8 mouse cellular contexts compared by ENCODE assay signal in genomic region chrX:77810608-77811206, GRCm38 (mm10). TPM values are rescaled to one million over a fixed set of nuclear protein-coding genes. Genes with fewer than 3 reads are reported as not detected.
DNase-seq lines count a peak whose midpoint lies in the region; ATAC-seq and TF ChIP-seq lines count a peak whose summit lies in the region.

No protein-coding gene starts in this region.

- no peaks in the 10 kb centered on the region for H3K36me3 ChIP-seq in hindbrain, embryonic 11.5 days (ENCODE audit: control insufficient read depth, insufficient read depth, low read length)
- H3K36me3 ChIP-seq in lung, embryonic 14.5 days (ENCODE audit: insufficient read depth): no peaks in the 10 kb centered on the region

- no peak overlapping the region for H3K9ac ChIP-seq in hindbrain, embryonic 11.5 days (ENCODE audit: low read depth, low read length)
- no peak overlapping the region; the same call in 1 of the 2 replicates for H3K9ac ChIP-seq in lung, embryonic 14.5 days

- H3K27ac ChIP-seq in cerebellum, adult 2 months (ENCODE audit: insufficient read depth, low read length): 0 out of 2 replicates have a peak overlapping the region, but pooled peaks have one; percentile 55
- no peak overlapping the region for H3K27ac ChIP-seq in hindbrain, embryonic 11.5 days (ENCODE audit: low read depth, low read length)
- H3K27ac ChIP-seq in lung, embryonic 14.5 days (ENCODE audit: low read depth): peak overlapping the region; percentile 65; the same call in 1 of the 2 replicates
- H3K27ac ChIP-seq in olfactory bulb, adult 2 months (ENCODE audit: insufficient read depth, low read depth, low read length): peak overlapping the region; percentile 88

- DNase-seq in MN1 (ENCODE audit: low spot score): peak; percentile 30
- DNase-seq in cerebellum, adult 2 months: peak; percentile 54 to 80
- DNase-seq in hindbrain, embryonic 11.5 days (ENCODE audit: low spot score): peak; percentile 69
- peak; percentile 69 for DNase-seq in layer of hippocampus, adult 9-11 months
- DNase-seq in lung, embryonic 14.5 days: peak; percentile 66
- DNase-seq in thymus, postnatal 36 days: peak; percentile 4 to 46

- no peak for TF ChIP-seq POLR2A in cerebellum, adult 2 months (IDR thresholded peaks at IDR 0.05; ENCODE audit: borderline replicate concordance, insufficient read depth, low read length)
- TF ChIP-seq POLR2A in olfactory bulb, adult 2 months (IDR thresholded peaks at IDR 0.05; ENCODE audit: insufficient read depth, low read depth, low read length): no peak

- H3K4me2 ChIP-seq in hindbrain, embryonic 11.5 days (replicated peaks; ENCODE audit: low read depth, low read length): peak overlapping the region; percentile 27
- H3K4me2 ChIP-seq in lung, embryonic 14.5 days: peak overlapping the region; percentile 52

- H3K4me1 ChIP-seq in cerebellum, adult 2 months (ENCODE audit: control insufficient read depth, insufficient read depth, low read length): no peaks in the 10 kb centered on the region
- no peaks in the 10 kb centered on the region for H3K4me1 ChIP-seq in hindbrain, embryonic 11.5 days (replicated peaks; ENCODE audit: control insufficient read depth, insufficient read depth, low read length)
- H3K4me1 ChIP-seq in lung, embryonic 14.5 days (ENCODE audit: insufficient read depth): no peaks in the 10 kb centered on the region
- H3K4me1 ChIP-seq in olfactory bulb, adult 2 months (ENCODE audit: control insufficient read depth, insufficient read depth, low read length): no peaks in the 10 kb centered on the region

- peak overlapping the region; percentile 97 for H3K4me3 ChIP-seq in cerebellum, adult 2 months (replicated peaks; ENCODE audit: insufficient read depth, low read depth, low read length)
- H3K4me3 ChIP-seq in hindbrain, embryonic 11.5 days (ENCODE audit: low read depth, low read length): peak overlapping the region; percentile 34
- peak overlapping the region; percentile 33 for H3K4me3 ChIP-seq in lung, embryonic 14.5 days (ENCODE audit: low read depth, low read length)
- H3K4me3 ChIP-seq in olfactory bulb, adult 2 months (ENCODE audit: insufficient read depth, low read depth, low read length): peak overlapping the region; percentile 49

- peak; percentile 56 for TF ChIP-seq CTCF in cerebellum, adult 2 months (IDR thresholded peaks at IDR 0.05; ENCODE audit: borderline replicate concordance, insufficient read depth, low read depth, low read length)
- peak; percentile 79 for TF ChIP-seq CTCF in lung, embryonic 14.5 days (IDR thresholded peaks at IDR 0.05; ENCODE audit: low read depth)
- peak; percentile 76; the same call in 1 of the 2 replicates for TF ChIP-seq CTCF in olfactory bulb, adult 2 months (IDR thresholded peaks at IDR 0.05; ENCODE audit: insufficient read depth, low read depth, low read length)

- no peaks in the 10 kb centered on the region for H3K9me3 ChIP-seq in hindbrain, embryonic 11.5 days (ENCODE audit: control insufficient read depth, low read length)
- H3K9me3 ChIP-seq in lung, embryonic 14.5 days (ENCODE audit: low read depth, low read length): no peaks in the 10 kb centered on the region

- 10% methylated on average over 17 of the region's 17 CpGs for WGBS in cerebellum, adult 2 months
- WGBS in hindbrain, embryonic 11.5 days: 23% methylated on average over 17 of the region's 17 CpGs
- WGBS in lung, embryonic 14.5 days: 20% methylated on average over 17 of the region's 17 CpGs
- WGBS in olfactory bulb, adult 2 months: 14% methylated on average over 17 of the region's 17 CpGs

- no peaks in the 10 kb centered on the region for H3K27me3 ChIP-seq in cerebellum, adult 2 months (ENCODE audit: control insufficient read depth, insufficient read depth, low read length)
- no peaks in the 10 kb centered on the region for H3K27me3 ChIP-seq in hindbrain, embryonic 11.5 days (ENCODE audit: control insufficient read depth, insufficient read depth, low read length)
- H3K27me3 ChIP-seq in lung, embryonic 14.5 days (ENCODE audit: insufficient read depth, low read length): no peaks in the 10 kb centered on the region

- peak; percentile 96 for ATAC-seq in frontal cortex, adult (ENCODE audit: low TSS enrichment)
- peak; percentile 85 for ATAC-seq in hindbrain, embryonic 11.5 days (ENCODE audit: low FRiP score)
- ATAC-seq in lung, embryonic 14.5 days (ENCODE audit: insufficient read depth): peak; percentile 92

RNA-seq across cellular contexts. Expression of gene Prkx, which starts 14.6 kb away (rescaled TPM):
- 10.1 and 10.2 TPM in 2 replicates for polyA plus RNA-seq in cerebellum, adult 2 months (2012; rRNA removed)
- 21.2 and 22.2 TPM in 2 replicates for polyA plus RNA-seq in hindbrain, embryonic 11.5 days (2014; fragmentation: Nextera tagmentation; extraction: Ambion mirVana)
- polyA plus RNA-seq in lung, embryonic 14.5 days (2014; fragmentation: Nextera tagmentation; extraction: Ambion mirVana): 14.0 and 14.9 TPM in 2 replicates
- polyA plus RNA-seq in olfactory bulb, adult 2 months (2012; ENCODE audit: insufficient read depth, insufficient read length, low replicate concordance, missing spikeins): not detected in 2 replicates

RNA-seq across cellular contexts. Expression of gene Pbsn, which starts 42.7 kb away (rescaled TPM):
- not detected in 2 replicates for polyA plus RNA-seq in cerebellum, adult 2 months (2012; rRNA removed)
- polyA plus RNA-seq in hindbrain, embryonic 11.5 days (2014; fragmentation: Nextera tagmentation; extraction: Ambion mirVana): not detected in 2 replicates
- polyA plus RNA-seq in lung, embryonic 14.5 days (2014; fragmentation: Nextera tagmentation; extraction: Ambion mirVana): not detected in 2 replicates
- not detected in 2 replicates for polyA plus RNA-seq in olfactory bulb, adult 2 months (2012; ENCODE audit: insufficient read depth, insufficient read length, low replicate concordance, missing spikeins)

RNA-seq across cellular contexts. Expression of gene Gm14744, which starts 53.9 kb away (rescaled TPM):
- polyA plus RNA-seq in cerebellum, adult 2 months (2012; rRNA removed): not detected in 2 replicates
- not detected in 2 replicates for polyA plus RNA-seq in hindbrain, embryonic 11.5 days (2014; fragmentation: Nextera tagmentation; extraction: Ambion mirVana)
- not detected in 2 replicates for polyA plus RNA-seq in lung, embryonic 14.5 days (2014; fragmentation: Nextera tagmentation; extraction: Ambion mirVana)
- polyA plus RNA-seq in olfactory bulb, adult 2 months (2012; ENCODE audit: insufficient read depth, insufficient read length, low replicate concordance, missing spikeins): not detected in 2 replicates

Comparison
In these comparisons a context has a peak if more than half of its experiments do, and no peak if none do; other contexts are left out.
1. H3K4me3 ChIP-seq: peak in every context shown above with its lines; median percentile 97 in cerebellum, adult 2 months; 49 in olfactory bulb, adult 2 months; 34 in hindbrain, embryonic 11.5 days; 33 in lung, embryonic 14.5 days.